Comparison of ENCODE assay signal across 25 mouse cellular contexts in the genomic region with DNA sequence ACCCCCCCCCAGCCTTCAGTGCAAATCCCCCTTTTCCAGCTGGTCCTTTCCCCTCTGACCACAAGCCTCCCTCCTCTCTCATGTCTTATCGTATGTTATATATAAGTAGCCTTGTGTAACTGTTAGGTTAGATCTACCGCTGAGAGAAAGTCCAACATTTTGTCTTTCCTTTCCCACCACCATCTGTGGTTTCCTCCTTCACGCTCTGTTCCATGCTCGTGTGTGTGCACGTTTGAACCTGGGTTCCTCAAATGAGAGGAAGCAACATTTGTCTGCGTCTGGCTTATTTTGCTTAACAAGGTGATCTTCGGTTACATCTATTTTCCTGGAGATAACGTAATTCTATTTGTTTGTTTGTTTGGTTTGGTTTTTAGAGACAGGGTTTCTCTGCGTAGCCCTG. TPM values are rescaled to one million over a fixed set of nuclear protein-coding genes. Genes with fewer than 3 reads are reported as not detected.
"Had no signal": no experiment of that assay in that cellular context is flagged by ENCODE, and none has a peak within 500 bp of the region (broad histone marks: within the 10 kb centered on the region; RNA-seq: fewer than 3 reads in every experiment).

No protein-coding gene starts in this region.

- H3K4me3 ChIP-seq: layer of hippocampus, adult 2 months; limb, embryonic 10.5 days; limb, embryonic 13.5 days; liver, embryonic 12.5 days; liver, embryonic 15.5 days; lung, embryonic 15.5 days; midbrain, embryonic 13.5 days had no signal

- H3K9ac ChIP-seq: limb, embryonic 13.5 days; liver, embryonic 12.5 days; liver, embryonic 15.5 days; lung, embryonic 15.5 days; midbrain, embryonic 13.5 days had no signal

- H3K36me3 ChIP-seq: limb, embryonic 10.5 days; limb, embryonic 13.5 days; liver, embryonic 12.5 days; liver, embryonic 15.5 days; lung, embryonic 15.5 days; midbrain, embryonic 13.5 days had no signal

- ATAC-seq: intestine, postnatal 0 days; liver, embryonic 12.5 days; midbrain, embryonic 13.5 days had no signal

- DNase-seq: kidney, adult 2 months; kidney, postnatal 25 days; layer of hippocampus, adult 9-11 months; layer of hippocampus, postnatal 36 days; liver; lung, adult 18-20 months; lung, postnatal 10 days; thymus, adult 18-20 months; thymus, postnatal 36 days had no signal

- H3K4me2 ChIP-seq: limb, embryonic 13.5 days; liver, embryonic 12.5 days; liver, embryonic 15.5 days; lung, embryonic 15.5 days; midbrain, embryonic 13.5 days had no signal

- H3K4me1 ChIP-seq: limb, embryonic 10.5 days; limb, embryonic 13.5 days; liver, embryonic 12.5 days; liver, embryonic 15.5 days; lung, embryonic 15.5 days; midbrain, embryonic 13.5 days had no signal

- H3K9me3 ChIP-seq: limb, embryonic 10.5 days; liver, embryonic 12.5 days; liver, embryonic 15.5 days; lung, embryonic 15.5 days; midbrain, embryonic 13.5 days had no signal

- H3K27ac ChIP-seq: kidney, postnatal 0 days; layer of hippocampus, adult 2 months; limb, embryonic 10.5 days; limb, embryonic 13.5 days; liver, embryonic 12.5 days; liver, embryonic 15.5 days; lung, embryonic 15.5 days; midbrain, embryonic 13.5 days had no signal

- H3K27me3 ChIP-seq: limb, embryonic 13.5 days; liver, embryonic 12.5 days; liver, embryonic 15.5 days; lung, embryonic 15.5 days; midbrain, embryonic 13.5 days had no signal

RNA-seq across cellular contexts. Expression of a gene that starts 25.0 kb away (rescaled TPM):
- total RNA-seq: midbrain, postnatal 0 days had no signal
- polyA plus RNA-seq: kidney, embryonic 14.5 days; limb, embryonic 10.5 days; midbrain, embryonic 13.5 days; midbrain, postnatal 0 days; neural tube, embryonic 11.5 days; neural tube, embryonic 14.5 days; stomach, embryonic 16.5 days; testis, adult 2 months had no signal

RNA-seq across cellular contexts. Expression of a gene that starts 27.4 kb away (rescaled TPM):
- total RNA-seq: layer of hippocampus, adult 2 months; layer of hippocampus, postnatal 36 days; left cerebral cortex, postnatal 25 days; midbrain, postnatal 0 days had no signal
- polyA plus RNA-seq: intestine, postnatal 0 days; kidney, embryonic 14.5 days; kidney, postnatal 0 days; limb, embryonic 10.5 days; limb, embryonic 13.5 days; liver, embryonic 12.5 days; liver, embryonic 15.5 days; midbrain, embryonic 13.5 days; neural tube, embryonic 11.5 days; neural tube, embryonic 14.5 days; stomach, embryonic 16.5 days had no signal
